Mouse (Mus musculus) heart, postnatal 36 days (tissue): Measurements from ENCODE around the gene Ucn2. TPM values are rescaled to one million over a fixed set of nuclear protein-coding genes. Genes with fewer than 3 reads are reported as not detected.

Experiments used
- DNase-seq, 2 experiments: peaks; one replicate each; pipeline ENCODE4 v3.0.0; 2021 to 2022
- intact Hi-C: fragments of 180-260 bp; cut with DNase I; formaldehyde crosslinking; loops from one replicate; pipeline ENCODE4 v1.15.1; 2025
- total RNA-seq, 2 experiments: library from RNA; stranded (reverse); gene quantifications; 2 replicates each; pipeline ENCODE4 v1.2.3; 2021

The Ucn2 gene
- total RNA-seq, 2 experiments from 2014 or later: not detected

DNA sequence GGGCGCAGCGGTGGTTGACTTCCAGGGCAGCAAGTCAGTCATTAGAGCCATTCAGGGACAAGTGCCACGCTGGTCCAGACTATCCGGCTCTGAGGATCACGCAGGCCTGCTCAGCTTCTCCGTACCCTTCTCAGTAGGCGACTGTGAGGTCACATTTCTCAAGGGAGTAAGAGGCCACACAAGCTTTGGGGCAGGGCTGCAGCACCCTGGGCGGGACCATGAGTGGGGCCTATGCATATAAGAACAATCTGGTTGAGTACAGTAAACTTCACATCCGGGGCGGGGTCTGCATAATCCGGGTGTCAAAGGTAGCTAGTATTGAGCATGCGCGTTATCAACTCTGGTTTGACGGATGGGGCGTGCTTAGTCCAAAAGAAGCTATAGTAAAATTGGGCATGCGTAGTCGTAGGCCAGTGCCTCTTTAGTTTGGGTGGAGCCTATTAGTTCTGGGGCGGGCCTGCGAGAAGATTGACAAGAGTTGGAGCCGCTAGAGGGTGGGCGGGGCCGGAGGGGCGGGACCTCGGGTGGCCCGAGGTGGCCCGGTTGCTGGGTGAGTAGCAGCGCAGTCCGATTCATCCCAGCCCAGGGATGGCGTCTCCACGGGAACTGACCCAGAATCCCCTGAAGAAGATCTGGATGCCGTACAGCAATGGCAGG lies 5.7 kb downstream of the Ucn2 start, which contains the start of gene Pfkfb4:
Gene Pfkfb4, plus strand, starts transcription at position 351 of the 657 bp plus-strand sequence.
- peak; percentile 90 to 91 for DNase-seq
- intact Hi-C loops: no loop called here

DNA sequence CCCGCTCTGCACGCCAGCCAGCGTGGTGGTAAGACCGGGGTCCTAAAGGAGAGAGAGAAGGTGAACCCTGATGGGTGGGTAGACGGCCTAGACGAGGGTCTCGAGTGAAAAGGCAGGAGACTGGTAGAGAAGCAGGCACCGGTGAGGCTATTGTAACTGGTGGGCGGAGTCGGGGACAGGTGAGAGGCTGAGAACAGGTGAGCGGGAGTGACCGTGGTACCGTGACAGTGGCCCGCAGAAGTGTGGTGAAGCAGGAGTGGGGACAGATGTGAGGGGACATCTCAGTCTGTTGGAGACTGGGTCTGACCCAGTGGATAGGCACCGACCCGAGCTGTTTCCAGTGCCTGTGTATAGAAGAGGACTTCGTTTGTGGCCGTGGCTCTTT lies 6.3 kb downstream of the Ucn2 start:
- DNase-seq: no peak
- intact Hi-C loops: no loop called here

DNA sequence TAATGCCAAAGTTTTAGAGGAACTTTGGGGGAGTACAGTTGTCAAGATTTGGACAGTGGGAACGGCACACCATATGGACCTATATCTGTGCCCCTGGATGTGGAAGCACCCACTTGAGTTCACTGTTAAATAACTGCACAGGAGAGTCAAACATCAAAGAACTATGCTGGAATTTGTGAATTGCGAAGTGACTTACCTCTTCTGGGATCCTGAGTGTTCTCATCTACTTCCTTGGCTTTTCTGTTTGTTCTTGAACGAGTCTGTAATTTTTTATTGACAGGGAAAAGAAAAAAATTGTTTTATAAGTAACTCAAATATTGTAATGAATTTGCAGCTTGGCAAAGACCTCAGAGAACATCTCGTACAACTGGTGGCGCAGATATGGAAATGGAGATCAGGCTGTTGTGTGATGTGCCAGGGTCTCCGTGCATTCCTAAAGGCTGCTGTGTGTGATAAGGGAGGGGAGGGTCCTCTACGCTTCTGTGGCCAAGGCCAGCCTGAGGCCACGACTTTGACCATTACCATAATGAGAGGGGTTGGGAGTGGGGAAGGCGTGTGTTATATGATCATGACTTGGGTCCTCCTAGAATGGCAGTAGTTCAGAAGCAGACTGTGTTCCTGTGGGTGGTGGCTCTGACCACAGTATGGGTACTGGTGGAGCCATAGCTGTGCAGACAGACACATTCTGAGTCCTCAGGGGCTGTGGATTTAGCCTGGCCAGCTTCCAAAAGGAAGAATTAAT lies 7.0 kb downstream of the Ucn2 start:
- intact Hi-C loops: no loop called here
- no peak for DNase-seq

DNA sequence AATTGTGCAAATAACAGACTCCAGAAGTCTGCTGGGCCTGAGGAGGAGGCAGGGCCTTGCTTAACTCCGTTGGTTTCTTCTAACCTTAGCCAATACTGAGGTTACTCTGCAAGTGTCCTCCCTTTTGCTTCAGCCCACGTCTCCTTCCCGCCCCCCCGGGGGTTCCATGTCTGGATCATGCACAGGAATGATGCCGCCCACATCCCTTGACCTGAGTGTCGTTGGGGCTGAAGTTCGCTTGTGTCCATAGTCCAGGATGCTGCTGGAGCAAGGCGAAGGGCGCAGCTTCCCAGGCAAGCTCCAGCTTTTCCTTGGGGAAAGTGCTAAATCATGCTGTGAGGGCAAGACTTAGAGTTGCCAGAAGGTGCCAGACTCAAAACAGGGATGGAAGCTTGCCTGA lies 10.6 kb downstream of the Ucn2 start:
- no peak for DNase-seq
- intact Hi-C loops: no loop called here

DNA sequence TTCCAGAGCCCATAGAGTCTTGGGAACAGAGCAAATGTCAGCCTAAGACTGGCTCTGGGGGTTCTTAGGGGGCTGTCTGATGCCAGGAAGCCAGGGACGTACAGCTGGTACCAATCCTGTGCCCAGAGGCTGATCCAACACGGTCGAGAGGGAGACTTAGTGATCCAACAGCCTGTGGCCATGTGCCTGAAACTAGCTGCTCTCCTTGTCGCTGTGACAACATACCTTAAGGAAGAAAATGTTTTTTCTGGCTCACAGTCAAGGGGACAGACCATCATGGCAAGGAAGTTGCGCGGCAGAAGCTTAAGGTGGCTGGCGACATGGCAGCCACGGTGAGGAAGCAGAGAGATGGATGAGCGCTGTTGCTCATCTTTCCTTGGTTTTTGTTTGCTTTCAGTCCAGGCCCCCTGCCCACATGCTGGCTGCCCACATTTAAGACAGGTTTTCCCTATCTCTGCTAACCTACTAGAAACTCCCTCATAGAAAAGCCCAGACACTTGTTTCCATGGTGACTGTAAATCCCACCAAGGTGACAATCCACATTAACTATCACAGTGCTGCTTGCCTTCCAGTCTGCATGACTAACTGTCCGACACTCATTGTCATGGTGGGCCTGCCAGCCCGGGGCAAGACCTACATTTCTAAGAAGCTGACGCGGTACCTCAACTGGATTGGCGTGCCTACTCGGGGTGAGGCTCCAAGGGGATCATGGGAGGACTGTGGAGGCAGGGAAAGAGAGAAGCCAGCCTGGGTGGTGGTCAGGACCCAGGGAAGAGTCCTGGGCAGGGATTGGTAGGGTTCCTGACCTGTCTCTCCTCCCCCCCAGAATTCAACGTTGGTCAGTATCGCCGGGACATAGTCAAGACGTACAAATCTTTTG lies 12.7 kb downstream of the Ucn2 start:
- DNase-seq: peak in 1 of 2 experiments; percentile 19
- intact Hi-C loops: loop anchor here (1.0 kb wide), 1 partner anchor 124 kb away; no protein-coding TSS in a partner anchor

DNA sequence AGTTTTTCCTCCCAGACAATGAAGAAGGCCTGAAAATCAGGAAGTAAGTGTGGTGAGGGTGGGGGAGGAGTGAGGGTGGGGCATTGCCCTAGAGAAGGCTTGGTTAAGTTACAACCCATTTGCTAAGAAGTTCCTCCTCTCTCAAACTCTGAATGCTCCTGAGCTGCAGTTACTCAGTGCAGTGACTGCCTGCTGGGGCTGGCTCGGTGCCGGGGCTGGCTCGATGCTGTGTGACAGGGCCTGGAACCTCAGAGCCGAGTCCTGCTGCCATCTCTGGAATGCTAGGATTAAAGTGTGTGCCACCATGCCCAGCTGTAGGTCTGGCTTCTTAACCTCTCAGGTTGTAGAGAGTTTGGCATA lies 13.3 kb downstream of the Ucn2 start:
- DNase-seq: no peak
- intact Hi-C loops: loop anchor here (1.0 kb wide), 1 partner anchor 123 kb away; no protein-coding TSS in a partner anchor

DNA sequence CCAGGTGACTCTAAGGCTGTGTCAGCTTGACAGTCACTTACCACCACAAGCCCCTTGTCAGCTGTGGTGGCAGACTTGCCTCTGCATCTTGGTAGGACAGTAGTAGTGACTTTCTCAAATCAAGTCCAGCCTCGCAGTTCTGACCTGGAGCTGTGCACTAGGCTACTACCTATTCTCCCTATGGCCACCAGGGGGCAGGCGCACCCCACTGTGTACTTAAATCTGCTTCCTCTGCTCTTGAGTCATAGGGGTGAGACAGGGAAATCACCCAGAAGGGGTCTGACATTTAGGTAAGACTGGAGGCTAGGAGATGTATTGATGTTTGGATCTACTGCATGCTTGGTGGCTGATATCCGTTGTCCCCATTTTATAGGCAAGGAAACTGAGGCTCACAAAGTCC lies 14.9 kb downstream of the Ucn2 start:
- intact Hi-C loops: loop anchor here (5.0 to 10.0 kb wide), 2 partner anchors 607 to 834 kb away; partner anchors contain the start of gene Nme6
- DNase-seq: peak; percentile 66 to 72

DNA sequence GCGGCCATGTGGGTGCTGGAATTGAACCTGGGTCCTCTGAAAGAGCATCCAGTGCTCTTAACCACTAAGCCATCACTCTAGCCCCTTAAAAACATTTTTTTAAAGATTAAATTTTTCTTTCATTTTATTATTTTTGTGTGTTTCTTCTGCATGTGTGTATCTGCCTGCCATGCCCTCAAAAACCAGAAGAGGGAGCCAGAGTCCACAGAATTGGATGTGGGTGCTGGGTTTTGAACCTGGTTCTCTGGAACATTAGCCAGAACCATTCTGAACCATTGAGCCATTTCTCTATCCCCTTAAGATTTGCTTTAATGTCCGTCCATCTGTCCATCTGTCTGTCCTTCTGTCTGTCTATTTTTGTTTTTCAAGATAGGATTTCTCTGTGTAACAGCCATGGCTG lies 17.4 kb downstream of the Ucn2 start:
- peak; percentile 56 to 72 for DNase-seq
- intact Hi-C loops: loop anchor here (2.0 to 10.0 kb wide), 3 partner anchors 36 to 832 kb away; partner anchors contain the start of genes Nme6 and Shisa5

DNA sequence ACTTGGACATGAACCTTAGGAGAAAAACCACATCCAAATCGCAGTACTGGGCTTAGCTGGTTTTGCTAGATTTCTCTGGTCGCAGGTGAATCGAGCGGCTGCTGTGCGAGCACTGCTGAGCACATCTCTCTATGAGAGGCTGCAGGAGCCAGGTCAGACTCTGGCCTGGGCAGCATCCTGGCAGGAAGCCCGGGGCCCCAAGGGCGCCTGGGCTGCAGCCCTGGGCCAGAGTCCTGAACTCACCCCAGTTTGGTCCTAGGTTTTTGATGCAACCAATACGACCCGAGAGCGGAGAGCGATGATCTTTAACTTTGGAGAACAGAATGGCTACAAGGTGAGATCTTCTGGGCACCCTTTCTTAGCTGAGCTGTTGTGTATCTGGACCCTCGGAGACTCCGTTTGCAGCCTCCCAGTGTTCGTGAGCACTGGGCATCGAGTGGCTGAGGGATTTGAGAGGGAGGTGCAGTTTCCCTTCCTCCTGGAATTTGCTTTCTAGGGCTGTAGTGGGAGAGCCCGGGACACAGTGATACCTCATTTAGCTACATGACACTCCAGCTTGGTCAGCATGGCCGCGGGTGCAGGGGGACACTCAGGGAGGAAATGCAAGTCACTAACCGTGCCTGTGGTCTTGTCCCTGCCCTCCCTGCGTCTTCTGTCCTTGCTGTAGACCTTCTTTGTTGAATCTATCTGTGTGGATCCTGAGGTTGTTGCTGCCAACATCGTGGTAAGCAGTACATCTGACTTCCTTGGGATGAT lies 21.4 kb downstream of the Ucn2 start:
- DNase-seq: no peak
- intact Hi-C loops: loop anchor here (10.0 kb wide), 1 partner anchor 828 kb away; the partner anchor contains the start of gene Nme6

DNA sequence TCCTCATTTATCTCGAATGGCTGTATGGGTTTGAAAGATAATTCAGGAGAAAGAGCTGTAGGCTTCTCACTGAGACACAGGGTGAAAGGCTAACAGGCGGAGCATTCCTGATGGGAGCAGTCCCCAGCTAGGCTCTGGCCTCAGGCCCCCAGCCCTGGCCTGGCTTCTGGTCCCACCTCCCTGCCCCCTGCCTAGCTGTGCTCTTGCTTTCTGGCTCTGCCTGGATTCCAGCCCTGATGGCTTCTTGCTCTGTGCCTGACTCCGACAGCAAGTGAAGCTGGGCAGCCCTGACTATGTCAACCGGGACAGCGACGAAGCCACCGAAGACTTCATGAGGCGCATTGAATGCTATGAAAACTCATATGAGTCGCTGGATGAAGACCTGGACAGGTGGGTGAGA lies 22.3 kb downstream of the Ucn2 start:
- DNase-seq: no peak
- intact Hi-C loops: loop anchor here (10.0 kb wide), 1 partner anchor 827 kb away; the partner anchor contains the start of gene Nme6

DNA sequence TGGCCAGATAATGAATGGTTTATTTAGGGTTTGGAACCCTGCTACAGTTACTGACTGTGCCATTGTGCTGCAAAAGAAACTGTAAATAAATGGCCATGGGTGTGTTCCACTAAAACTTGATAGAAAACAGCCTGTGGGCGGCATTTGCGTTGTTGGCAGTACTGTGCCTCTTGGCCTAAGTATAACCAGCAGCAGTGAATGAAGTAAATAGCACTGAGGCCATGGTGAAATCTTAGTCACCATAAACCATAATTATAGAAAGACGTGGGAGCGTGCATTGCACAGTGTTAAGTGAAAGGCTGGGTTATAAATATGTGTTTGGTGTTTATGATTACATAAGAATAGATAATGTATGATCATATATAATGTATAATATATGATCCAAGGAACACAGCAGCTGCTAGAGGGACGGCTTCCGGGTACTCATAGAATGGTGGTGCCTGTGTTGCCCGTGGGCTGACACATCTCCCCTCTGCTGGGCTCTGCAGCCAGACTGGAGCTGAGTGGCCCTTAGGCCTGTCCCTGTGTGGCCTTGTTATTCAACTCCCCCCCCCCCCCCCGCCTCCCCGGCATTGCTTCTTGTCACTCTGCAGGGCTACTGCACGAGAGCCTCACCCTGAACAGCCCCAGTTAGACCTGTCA lies 23.3 kb downstream of the Ucn2 start:
- no peak for DNase-seq
- intact Hi-C loops: loop anchor here (10.0 kb wide), 1 partner anchor 826 kb away; the partner anchor contains the start of gene Nme6

DNA sequence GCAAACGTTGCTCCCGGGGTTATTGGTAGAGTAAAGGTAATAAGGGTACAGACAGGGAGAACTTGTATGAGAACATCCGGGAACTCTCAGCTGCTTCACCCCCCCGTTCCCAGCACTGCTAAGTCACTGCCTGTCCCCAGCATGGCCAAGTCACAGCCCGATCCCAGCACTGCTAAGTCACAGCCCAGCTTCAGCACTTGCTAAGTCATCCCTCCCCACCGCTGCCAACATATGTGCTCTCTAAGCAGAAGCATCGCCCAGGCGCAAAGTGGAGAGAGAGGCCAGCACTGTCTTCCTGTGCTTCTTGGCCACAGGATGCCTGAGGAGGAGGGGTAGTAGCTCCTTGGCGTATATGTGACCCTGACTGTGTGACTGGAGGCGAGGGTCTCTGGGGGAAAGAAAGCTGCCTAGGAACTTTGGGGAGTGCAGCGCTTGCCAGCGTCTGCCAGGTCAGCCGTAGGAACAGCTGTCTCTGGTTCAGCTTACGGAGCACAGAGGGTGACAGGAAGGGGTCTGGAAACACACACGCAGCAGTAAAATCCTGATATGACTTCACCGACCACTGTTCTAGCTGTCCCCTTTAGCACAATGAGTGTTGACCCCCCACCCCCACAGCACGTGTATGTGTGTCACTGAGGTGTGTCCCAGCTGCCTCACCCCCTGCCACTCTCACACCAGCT lies 24.0 kb downstream of the Ucn2 start:
- intact Hi-C loops: loop anchor here (10.0 kb wide), 1 partner anchor 825 kb away; the partner anchor contains the start of gene Nme6
- peak; percentile 33 to 50 for DNase-seq

DNA sequence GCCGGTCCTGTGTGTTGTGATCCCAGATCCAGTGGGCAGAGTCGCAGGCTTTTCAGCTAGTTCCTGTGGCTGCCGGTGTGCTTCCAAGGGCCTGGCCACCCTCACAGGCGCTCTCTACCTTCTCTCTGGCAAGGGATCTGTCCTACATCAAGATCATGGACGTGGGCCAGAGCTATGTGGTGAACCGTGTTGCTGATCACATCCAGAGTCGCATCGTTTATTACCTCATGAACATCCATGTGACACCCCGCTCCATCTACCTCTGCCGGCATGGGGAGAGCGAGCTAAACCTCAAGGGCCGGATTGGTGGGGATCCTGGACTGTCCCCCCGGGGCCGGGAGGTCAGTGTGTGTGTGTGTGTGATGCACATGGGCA lies 24.5 kb downstream of the Ucn2 start:
- DNase-seq: no peak
- intact Hi-C loops: no loop called here

DNA sequence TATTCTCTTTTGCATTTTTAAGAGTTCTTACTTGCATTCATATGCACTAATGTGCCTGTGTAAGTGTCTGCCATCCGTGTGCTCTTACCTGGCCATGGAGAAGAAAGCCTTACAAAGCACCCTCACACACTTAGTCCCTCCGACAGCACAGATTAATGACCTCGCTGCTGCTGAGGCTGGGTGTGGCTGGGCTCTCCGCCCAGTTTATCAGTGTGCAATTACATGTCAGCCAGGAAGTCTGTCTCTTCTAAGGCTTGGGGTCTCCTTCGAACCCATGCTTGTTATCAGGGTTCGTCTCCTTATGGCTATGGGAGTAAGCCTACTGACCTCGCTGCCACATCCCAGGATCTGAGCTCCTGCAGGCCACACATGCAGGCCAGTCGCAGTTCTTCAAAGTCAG lies 29.6 kb downstream of the Ucn2 start:
- DNase-seq: no peak
- intact Hi-C loops: no loop called here

DNA sequence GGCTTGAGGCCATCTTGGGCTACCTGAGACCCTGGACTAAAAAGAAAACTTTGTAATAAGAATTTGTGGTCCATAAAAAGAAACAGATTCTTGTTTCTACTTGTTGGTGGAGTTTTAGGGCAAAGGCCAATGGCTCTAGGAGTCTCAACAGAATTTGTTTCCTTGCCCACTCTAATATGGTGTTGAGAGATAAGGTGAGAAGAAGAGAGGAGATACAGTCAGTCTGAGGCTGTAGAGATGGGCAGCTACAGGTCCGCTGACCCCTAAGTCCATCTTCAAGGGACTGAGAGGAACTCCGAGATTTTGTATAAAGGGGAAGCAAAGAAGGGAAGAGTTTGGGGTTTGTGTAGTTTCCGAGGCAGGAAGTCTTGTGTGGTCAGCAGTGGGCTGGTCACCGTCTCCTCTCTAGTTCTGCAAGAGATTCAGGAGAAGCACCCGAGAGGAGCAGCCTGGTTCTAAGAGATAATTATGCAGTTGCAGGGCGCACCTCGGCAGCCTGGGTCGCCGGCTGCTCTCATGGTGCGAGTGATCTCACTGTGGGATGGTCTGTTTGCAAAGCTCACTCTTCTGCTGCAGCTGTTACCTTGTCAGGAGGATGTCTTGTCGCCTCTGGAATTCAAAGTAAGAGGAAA lies 31.3 kb downstream of the Ucn2 start:
- no peak for DNase-seq
- intact Hi-C loops: no loop called here

DNA sequence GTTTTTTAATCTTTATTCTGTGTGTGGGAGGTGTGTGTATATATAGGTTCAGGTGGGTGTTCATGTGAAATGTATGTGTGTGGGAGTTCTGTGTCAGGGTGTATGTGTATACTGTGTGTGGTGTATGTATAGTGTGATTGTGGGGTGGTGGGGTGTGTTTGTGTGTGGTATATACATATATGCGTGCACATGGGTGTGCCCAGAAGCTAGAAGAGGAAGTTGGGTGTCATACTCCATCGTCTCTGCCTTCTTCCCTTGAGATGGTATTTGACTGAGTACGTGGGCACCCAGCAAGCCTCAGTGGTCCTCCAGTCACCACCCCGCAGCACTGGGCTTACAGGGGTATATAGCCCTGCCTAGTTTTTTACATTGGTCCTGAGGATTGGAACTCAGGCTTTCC lies 35.6 kb downstream of the Ucn2 start:
- DNase-seq: no peak
- intact Hi-C loops: no loop called here

DNA sequence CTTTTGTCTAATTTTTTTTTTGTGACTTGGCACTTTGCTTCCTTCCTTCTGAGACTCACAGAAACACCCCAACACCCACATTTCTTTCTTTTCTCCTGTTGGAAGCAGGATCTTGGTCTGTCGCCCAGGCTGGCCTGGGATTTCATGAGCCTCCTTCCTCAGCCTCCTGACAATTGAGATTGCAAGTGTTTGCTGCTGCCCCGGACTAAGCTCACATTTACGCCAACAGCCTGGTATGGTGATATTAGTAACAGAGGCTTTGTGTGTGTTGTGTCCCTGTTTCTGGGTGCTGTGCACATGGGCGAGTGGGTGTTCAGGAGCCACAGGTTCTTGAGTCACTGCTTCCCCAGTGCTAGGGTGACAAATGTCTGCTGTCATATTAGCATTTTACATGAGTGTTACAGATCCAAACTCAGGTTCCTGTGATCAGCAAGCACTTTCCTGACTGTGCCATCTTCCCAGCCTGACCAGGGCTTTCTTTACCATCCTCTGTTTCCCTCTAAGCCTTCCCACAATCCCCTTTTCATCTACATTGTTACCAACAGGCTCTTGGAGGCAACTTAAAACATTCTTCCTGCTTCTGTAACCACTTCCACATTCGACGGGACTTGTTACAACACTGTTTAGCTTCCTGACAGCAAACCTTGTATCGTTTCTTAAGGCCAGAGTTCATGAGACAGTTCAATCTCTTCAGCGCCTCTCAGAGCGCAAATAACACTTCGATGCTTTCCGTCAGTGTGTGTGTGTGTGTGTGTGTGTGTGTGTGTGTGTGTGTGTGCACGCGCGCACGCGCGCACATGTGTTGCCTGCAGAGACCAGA lies 37.3 kb downstream of the Ucn2 start:
- no peak for DNase-seq
- intact Hi-C loops: no loop called here

DNA sequence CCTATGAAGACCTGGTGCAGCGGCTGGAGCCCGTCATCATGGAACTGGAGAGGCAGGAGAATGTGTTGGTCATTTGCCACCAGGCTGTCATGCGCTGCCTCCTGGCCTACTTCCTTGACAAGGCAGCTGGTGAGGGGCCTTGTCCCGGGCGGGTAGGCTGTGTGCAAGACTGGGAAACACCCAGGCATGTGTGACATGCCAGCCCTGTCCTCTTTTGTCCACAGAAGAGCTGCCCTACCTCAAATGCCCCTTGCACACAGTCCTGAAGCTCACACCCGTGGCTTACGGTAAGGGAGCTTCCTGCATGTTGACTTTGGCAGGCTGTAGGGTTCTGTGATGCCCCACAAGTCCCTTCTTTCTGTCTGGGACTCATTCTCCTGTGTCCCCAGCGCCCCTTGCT lies 41.7 kb downstream of the Ucn2 start:
- no peak for DNase-seq
- intact Hi-C loops: no loop called here
